Mouse (Mus musculus) pancreas, adult 10 weeks (tissue): ENCODE measurements around the gene Olfr1226. TPM values are rescaled to one million over a fixed set of nuclear protein-coding genes. Genes with fewer than 3 reads are reported as not detected.

ENCODE experiments used
- polyA plus RNA-seq: library from polyadenylated mRNA; stranded (reverse); fragments of 350-450 nt; fragmentation: Illumina TruSeq; extraction: RNeasy Lipid Tissue Mini Kit (QIAGEN cat#74804); gene quantifications from one replicate; pipeline ENCODE4 v1.2.3, GENCODE M21; 2015; ENCODE audit warnings: low read depth, low replicate concordance; ENCODE audit not compliant: insufficient read depth

The Olfr1226 gene
- not detected for polyA plus RNA-seq

GRCm38 (mm10) chr2:89199948-89200347 is at the start of gene Olfr1226:
Gene Olfr1226, minus strand, starts transcription at chr2:89200048.

GRCm38 (mm10) chr2:89174569-89174968 is 25.3 kb downstream of the Olfr1226 start, which contains the start of gene Olfr1225:
Gene Olfr1225, minus strand, starts transcription at chr2:89174669.

GRCm38 (mm10) chr2:89163991-89164390 is 35.9 kb downstream of the Olfr1226 start, which contains the start of gene Olfr1224-ps1:
Gene Olfr1224-ps1, minus strand, starts transcription at chr2:89164091.

GRCm38 (mm10) chr2:89151460-89151859 is 48.4 kb downstream of the Olfr1226 start, which contains the start of gene Olfr1223:
Gene Olfr1223, minus strand, starts transcription at chr2:89151560.

Other genes starting within 250 kb of the Olfr1226 start
- not detected for gene Olfr1212, start 246.1 kb downstream of the Olfr1226 start, polyA plus RNA-seq
- gene Gm13762, start 219.8 kb downstream of the Olfr1226 start, polyA plus RNA-seq = not detected
- gene Olfr1214, start 207.4 kb downstream of the Olfr1226 start, polyA plus RNA-seq = not detected
- not detected for gene Olfr1215, start 193.1 kb downstream of the Olfr1226 start, polyA plus RNA-seq
- gene Olfr1216, start 181.7 kb downstream of the Olfr1226 start, polyA plus RNA-seq = not detected
- not detected for gene Olfr1217, start 168.0 kb downstream of the Olfr1226 start, polyA plus RNA-seq
- gene Olfr1218, start 138.9 kb downstream of the Olfr1226 start, polyA plus RNA-seq = not detected
- gene Olfr1219, start 116.5 kb downstream of the Olfr1226 start, polyA plus RNA-seq = not detected
- not detected for gene Olfr1220, start 93.2 kb downstream of the Olfr1226 start, polyA plus RNA-seq
- gene Olfr1221, start 82.8 kb downstream of the Olfr1226 start, polyA plus RNA-seq = not detected
- not detected for gene Olfr1222, start 67.0 kb downstream of the Olfr1226 start, polyA plus RNA-seq
- not detected for gene Olfr1223, start 48.5 kb downstream of the Olfr1226 start, polyA plus RNA-seq
- gene Olfr1224-ps1, start 36.0 kb downstream of the Olfr1226 start, polyA plus RNA-seq = not detected
- gene Olfr1225, start 25.4 kb downstream of the Olfr1226 start, polyA plus RNA-seq = not detected
- not detected for gene Olfr1228, start 54.0 kb upstream of the Olfr1226 start, polyA plus RNA-seq
- not detected for gene Olfr1229, start 88.0 kb upstream of the Olfr1226 start, polyA plus RNA-seq
- not detected for gene Olfr1230, start 97.2 kb upstream of the Olfr1226 start, polyA plus RNA-seq
- gene Olfr1231, start 107.0 kb upstream of the Olfr1226 start, polyA plus RNA-seq = not detected
- not detected for gene Olfr1232, start 129.6 kb upstream of the Olfr1226 start, polyA plus RNA-seq
- not detected for gene Olfr1233, start 142.3 kb upstream of the Olfr1226 start, polyA plus RNA-seq
- gene Olfr1234, start 164.8 kb upstream of the Olfr1226 start, polyA plus RNA-seq = not detected
- gene Olfr1238, start 209.6 kb upstream of the Olfr1226 start, polyA plus RNA-seq = not detected
- not detected for gene Olfr1239, start 220.4 kb upstream of the Olfr1226 start, polyA plus RNA-seq
- not detected for gene Olfr1240, start 243.0 kb upstream of the Olfr1226 start, polyA plus RNA-seq